Mouse (Mus musculus): ENCODE measurements around the gene Esd.
A peak's percentile ranks its signal among the peaks of the same experiment; 100 is the strongest.

The Esd gene

DNA sequence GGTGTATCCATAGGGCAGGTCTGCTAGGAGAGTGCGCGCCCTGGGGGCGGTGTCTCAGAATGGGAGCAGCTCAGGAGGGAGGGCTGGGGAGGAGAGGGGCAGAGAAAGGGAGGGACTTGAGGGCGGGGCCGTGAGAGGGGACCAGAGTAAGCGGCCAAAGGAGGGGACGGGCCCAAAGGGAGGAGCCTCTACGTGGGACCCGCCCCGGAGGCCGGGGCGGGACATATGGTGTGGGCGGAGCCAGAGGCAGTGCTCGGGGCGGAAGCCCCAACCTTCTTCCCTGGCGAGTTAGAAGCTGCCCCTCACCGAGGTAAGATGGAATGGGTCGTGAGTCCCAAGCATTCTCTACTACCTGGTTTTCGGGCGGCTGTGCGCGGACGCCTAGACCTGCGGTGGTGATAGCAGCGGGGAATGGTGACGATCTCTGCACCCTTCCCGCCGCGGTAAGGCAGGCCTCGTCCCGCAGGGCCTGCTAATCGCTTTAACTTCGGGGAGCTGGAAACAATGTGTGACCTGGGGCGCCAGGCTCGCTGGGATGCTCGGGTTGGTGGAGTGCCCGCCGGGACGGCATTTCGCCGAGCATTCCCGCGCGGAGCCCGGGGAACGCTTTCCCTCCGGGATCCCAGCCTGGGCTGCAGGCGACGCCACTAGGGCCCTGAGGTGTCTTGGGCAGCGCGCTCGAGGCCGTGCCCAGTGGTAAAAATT, at the start of gene Esd:
Esd (plus strand) TSS at position 219 of the 705 bp plus-strand sequence.
- DNase-seq (ENCODE audit: low spot score) = peak; percentile 93

DNA sequence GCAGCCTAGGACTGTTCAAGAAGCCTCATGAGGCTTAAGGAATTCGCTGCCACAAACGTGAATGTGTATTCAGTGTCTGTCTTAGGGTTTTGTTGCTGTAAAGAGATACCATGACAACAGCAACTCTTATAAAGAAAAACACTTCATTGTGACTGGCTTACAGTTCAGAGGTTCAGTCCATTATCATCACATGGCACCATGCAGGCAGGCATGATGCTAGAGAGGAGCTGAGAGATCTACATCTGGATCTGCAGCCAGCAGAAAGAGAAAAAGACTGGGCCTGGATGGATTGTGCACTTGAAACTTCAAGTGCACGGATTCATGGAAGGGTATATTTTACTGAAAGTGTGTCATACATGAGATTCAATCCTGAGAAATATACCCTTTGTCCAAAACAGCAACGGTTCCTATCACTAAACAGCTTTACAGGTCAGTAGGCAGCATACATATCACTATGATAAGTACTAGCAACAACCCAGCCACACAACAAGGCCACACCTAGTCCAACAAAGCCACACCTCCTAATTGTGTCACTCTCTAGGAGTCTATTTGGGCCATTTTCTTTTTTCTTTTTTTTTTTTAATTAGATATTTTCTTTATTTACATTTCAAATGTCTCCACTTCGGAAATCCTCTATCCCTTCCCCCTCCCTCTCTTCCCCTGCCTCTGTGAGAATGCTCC, 47.7 kb upstream of the Esd start:
- DNase-seq (ENCODE audit: low spot score) = no peak

DNA sequence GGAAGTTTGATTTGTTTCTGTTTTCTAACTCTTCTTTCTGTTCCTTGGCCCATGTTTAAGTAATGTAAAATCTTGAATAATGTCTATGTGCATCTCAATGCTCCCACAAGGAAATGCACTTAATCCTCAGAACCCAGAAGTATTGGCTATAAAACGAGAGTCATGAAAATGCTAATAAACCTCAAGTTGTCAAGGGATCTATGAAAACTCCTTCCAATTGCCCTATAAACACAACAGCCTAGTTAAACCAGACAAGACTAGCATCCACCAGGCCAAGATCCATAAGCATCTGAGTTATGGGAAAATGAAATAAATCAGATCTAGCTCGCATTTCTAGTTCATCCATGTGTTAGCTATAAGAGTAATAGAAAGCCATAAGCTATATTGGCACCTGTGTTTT, 40.1 kb upstream of the Esd start:
- DNase-seq (ENCODE audit: low spot score) = no peak

DNA sequence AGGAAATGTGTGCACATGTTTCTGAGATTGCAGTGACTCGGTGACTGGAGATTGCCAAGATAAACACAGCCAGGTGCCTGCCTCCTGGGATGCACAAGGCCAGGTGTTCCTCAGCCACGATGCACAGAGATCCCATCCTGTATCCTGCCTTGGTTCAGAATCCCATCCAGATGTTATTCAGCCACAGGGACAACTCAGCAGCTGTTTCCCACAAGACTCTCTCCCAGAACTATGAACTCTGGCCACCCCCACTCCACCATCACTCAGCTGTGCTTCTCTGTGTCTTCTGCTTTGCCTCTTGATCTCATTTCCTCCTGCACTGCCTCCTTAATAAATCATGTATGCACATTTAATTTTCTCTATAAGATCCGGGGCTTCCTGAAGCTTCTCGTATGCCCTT, 35.3 kb upstream of the Esd start:
- DNase-seq (ENCODE audit: low spot score) = no peak

DNA sequence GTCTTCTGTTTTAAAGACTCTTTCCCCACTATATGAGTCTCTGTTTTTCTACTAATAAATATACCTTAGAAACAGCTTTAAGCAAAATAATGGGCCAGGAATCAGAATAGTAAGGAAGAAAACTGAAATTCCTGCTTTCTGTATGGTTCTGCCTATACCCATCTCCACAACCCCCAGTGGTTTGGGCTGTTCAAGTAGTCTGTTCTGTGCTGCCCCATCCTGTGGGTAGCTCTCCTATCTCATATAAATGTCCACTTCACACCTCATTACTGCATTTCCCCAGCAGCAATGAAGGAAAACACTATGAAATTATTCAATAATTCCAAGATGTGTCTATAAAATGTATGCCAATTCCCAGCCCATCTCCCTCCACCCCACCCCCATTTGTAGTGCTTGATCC, 34.7 kb upstream of the Esd start:
- no peak for DNase-seq (ENCODE audit: low spot score)

DNA sequence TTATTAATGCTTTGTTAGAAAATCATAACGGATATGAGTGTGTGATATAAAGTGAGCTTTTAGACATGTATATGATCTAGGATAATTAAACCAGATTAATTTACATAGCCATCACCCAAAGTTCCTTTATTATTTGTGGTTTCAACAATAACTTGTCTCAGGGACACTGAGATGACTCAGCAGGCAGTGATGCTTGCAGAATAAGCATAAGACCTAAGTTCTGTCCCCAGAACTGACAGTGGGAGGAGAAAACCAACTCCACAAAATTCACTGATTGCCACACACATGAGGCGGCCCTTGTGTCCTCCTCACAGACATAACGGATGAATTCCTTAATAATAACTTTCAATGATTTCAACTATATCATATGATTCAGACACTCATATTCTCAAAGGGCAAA, 32.9 kb upstream of the Esd start:
- DNase-seq (ENCODE audit: low spot score) = no peak

DNA sequence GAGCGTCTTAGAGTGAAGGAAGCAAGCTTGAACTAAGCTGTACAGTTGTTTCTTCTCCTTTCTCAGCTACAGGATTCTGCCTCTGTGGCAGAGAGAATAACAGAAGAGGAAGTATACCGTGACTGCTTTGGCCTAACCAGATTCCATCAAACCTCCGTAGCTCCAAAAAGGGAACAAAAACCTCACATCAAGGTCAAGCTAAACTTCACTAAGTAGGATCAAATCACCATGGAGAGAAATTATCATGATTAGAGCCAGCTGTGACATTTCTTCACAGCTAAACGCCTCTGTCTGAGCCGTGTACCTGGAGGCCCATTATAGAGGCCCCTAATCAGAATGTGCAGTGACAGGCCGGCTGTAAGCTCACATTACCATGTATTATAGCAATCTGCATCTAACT, 28.2 kb upstream of the Esd start:
- DNase-seq (ENCODE audit: low spot score) = no peak

DNA sequence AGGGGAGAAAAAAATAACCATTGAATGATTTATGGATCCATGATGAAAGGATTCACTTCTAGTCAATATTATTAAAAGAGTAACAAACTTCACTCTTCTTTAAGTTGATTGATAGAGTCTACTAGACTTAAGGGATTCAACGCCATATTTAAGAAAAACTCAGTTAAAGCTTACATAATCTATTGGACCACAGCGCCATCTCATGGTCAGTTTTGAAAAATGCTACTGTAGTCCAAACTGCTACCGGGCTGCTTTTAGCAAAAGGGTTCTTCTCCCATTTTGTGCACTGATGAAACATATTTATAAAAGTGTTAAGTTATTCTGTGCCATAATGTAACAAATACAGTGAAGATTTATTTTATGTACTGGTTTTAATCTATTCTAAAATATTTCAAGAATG, 23.0 kb upstream of the Esd start:
- DNase-seq (ENCODE audit: low spot score) = peak; percentile 75

DNA sequence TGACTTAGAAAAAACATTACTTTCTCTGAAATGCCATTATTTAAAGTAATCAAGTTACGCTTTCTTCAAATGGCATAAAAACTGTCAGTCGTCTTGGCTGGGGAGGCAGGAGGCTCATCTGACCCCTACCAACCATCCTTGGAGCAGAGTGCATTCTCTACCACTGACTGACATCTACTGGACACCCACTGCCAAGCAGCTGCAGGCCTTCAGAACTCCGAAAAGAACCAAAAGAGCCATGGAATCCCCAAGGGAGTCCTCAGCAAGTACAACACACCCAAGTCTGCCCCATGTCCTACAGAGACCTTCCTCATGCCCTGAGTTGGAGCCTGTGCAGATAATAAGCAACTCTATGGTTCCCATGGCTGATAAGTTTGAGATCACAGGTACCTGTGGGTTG, 8.6 kb upstream of the Esd start:
- no peak for DNase-seq (ENCODE audit: low spot score)

DNA sequence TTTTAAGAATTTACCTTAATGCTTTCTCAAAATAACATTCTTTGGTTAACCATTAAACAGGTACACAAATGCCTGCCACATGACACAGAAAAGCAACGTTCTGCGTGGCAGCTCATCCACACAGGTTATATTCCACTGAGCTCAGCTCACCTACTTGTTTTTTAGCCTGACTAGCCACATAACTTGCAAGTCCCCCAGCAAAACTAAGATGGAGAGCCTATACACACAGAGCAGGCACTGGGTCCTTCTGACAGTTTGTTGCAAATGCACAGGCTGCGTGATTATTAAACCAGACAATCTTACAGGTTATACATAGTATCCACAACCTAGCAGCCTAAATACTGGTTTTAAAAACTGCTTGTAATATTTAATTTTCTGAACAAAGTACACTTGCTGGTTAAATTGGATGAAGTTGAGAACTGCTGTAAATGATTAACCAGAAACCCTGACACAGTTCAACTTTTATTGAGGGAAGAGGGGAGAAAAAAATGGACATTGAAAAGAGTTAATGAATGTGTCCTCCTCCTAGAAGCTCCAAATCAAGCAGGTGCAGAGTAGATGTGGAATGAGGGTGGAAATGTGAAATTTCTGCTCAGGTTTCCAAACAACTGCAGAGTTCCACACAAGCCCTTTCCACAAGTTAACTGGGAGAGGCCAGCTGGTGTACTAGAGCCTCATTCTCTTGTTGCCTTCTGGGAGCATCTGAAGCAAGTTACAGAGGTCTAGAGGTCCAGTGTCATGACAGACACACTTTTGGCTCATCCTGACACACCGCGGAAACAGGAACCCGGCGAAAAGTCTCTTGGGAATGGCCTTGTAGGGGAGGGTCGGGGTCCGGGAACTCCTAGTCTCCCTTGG, 647 bp upstream of the Esd start:
- DNase-seq (ENCODE audit: low spot score) = no peak

DNA sequence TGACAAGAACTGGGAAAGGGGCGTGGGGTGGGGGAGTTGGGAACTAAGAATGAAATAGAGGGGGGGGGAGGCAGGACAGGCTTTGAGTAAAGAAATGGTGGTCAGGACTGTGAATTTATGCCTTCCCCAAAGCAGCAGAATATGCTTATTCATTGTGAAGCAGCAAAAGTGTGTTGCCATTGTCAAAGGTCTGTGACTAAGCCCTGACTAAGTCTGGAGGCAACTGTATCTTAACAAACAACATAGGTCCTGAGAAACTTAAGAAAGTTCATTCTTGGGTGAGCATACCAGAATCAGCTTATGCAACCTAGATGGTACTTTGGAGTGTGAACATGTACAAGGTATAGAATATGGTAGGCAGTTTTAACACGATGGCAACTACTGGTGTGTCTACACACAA, 1.3 kb downstream of the Esd start:
- no peak for DNase-seq (ENCODE audit: low spot score)

DNA sequence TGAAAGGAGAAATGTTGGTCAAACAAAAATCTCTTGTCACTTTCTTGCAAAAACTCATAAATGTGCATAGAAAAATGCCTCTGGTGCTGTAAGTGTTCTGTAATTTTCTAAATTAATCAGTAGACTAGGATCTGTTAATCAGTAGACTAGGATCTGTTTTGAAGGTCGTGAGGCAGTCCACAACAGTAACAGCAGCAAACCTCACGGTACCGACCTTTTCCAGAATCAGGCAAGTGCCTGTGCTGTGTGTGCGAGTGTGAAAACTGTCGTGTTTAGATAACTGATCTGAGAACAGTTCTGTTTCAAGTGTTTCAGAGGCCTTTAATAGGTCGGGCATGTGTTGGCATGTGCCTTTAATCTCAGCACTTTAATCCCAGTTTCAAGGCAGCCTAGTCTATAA, 3.4 kb downstream of the Esd start:
- DNase-seq (ENCODE audit: low spot score) = no peak

DNA sequence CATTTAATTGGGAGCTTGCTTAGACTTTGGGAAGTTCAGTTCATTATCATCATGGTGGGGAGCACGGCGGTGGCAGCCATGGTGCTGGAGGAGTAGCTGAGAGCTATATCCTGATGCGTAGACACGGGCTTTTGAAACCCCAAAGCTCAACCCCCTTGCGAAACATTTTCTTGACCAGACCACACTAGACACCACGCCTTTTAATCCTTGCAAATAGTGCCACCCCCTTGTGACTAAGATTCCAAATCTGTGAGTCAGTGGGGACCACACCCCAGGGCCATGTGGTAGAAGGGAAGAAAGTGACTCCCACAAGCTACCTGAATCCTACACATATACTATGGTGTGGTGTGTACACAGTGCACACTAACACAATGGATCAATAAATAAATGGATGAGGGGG, 4.8 kb downstream of the Esd start:
- no peak for DNase-seq (ENCODE audit: low spot score)

DNA sequence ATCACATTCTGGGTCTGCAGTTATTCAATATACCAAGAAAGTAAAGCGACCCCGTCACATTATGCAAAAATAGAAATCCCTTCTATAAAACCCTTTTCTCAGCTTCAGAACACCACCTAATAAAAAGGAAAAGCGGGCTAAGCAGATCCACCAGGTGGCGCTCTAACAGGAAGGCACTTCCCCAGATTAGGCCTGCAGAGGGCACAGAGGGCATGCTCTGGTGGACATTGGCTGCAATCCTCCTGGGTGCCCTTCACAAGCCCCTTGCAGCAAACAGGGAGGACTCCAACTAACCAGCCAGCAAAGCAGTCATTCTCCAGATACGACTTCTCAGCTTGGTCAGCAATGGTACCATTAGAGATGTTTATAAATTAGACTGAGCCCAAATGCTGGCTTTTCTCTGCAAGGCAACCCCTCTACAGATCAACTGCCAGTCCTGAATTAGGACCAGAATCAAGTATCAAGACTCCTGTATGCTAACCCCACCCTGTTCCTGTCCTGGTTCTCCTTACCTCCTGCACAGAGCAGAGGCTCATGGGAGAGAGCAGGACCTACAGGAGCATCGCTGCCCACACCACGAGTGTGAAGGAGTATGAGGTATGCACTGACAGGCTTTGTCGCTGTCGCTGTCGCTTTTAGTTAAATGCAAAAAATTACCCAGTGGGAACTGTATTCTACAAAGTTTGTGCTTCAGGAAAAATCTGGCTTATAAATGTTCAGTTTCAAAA, 32.3 kb downstream of the Esd start:
- DNase-seq (ENCODE audit: low spot score) = peak; percentile 90

DNA sequence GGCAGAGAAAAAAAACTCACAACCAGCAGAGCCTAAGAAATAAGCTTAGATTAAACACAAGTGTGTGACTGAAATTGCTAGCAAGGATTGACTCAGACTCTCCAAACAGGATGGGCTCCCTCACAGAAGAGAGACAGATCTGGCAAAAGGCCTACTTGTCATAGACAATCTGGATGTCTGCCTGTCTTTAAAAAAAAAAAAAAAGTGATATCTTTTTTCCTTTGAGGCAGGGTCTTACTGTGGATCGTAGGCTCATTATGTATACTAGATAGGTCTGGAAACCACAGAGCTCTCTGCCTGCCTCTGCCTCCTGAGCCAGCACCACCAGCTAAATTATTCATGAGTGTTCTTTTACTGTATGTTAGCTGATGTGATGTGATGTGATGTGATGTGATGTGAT, 35.8 kb downstream of the Esd start:
- no peak for DNase-seq (ENCODE audit: low spot score)

DNA sequence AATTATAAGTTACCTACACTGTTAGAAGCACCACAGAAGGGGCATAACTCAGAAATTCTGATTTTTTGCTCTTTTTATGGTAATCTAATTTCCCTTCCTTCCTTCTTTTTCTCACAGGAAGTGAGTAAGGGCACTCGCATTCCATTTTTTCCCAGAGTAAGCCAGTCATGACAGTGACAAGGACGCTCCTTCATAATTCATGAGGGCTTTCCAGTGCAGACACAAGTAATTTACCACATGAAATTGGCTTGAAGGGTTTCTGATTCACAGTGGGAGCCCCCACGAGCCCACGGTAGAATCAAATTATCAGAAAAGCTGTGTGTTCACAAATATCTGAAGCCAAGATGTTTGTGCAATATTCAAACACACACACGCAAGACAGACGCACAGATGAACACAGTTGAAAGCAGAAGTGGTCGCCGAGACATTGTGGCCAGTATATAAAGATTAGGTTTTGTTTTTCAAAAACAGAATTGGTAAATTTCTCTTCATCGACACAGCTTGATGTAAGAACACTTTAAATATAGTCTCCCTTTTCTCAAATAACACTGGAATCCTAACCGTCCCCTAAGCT, 42.0 kb downstream of the Esd start:
- DNase-seq (ENCODE audit: low spot score) = peak; percentile 40

DNA sequence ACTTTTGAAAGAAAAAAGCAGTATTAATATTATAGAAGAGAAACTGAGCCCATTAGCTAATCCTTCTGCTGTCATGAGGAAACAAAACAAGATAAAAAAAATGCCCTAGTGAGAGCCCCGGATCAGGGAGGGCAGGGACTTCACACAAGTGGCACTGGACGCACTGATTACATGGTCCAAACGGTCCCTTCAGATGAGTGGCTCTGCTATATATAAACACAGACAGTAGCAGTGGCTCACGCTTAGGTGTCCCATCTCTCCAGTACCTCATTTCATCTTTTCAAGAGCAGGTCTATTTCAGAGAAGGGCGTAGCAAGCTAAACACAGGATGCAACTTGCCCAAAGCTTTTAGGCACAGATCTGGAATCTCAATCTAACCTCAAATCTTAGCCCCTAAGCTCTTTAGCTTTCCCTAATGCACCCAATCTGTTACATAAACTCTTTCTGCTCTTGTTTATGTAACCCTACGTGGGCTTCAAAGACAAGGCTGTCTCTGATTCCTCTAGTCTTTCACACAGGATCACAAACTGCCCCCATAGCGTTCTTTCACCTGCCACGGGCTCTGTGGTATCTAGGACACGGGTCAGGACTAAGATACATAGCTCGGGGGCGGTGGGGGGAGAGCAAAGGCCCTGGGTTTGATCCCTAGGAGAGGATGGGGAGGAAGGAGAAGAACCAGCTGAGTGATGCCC, 52.3 kb downstream of the Esd start:
- DNase-seq (ENCODE audit: low spot score) = no peak

DNA sequence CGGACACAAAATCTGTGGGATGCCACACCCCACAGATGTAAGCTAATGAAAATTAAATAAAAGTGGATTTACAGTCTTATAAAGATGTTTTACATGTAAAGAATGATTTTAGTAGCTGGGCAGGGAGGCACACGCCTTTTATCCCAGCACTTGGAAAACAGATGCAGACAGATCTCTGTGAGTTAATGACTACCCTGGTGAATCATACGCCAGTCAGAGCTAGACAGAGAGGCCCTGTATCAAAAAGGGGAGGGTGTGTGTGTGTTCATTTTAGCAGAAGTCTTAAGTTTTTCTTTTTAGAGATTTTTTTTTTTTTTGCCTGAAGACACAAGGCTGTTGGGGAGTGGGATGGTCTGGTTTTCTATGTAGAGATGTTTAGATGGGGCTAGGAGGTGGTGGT, 55.6 kb downstream of the Esd start:
- DNase-seq (ENCODE audit: low spot score) = no peak

DNA sequence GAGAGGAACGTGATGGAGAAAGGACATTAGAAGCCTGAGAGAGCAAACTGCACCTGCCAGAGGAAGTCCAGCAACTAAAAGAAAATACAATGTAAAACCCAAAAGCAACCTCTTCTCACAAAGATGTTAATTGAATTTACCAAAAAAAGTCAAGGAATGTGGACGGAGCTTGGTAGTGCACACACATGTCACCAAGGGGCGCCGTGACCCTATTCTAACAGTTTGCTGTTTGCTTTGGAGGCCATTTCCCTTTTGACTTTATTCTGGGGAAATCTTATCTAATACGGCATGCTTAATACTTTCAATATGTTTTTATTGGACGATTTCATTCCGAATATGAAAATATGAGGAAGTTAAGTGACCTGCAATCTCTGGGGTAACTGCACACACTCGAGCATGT, 56.7 kb downstream of the Esd start:
- DNase-seq (ENCODE audit: low spot score) = peak; percentile 16

DNA sequence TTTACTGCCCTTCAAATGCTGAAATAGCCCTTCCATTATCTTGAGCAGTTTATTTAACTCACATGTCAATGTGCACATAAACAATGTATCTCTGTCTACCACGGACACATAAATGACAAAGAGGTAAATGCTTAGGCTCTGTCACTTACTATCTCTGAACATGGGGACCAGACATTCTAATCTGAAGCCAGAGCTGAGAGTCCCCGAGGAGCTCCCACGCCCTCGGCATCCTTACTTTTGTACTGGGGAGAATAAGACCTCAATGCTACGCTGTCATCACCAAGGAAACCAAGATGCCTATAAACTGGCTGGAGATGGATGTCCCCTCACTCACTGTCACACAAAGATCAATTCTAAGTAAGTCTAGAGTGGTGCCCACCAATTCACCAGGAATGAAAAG, 58.4 kb downstream of the Esd start:
- DNase-seq (ENCODE audit: low spot score) = no peak

DNA sequence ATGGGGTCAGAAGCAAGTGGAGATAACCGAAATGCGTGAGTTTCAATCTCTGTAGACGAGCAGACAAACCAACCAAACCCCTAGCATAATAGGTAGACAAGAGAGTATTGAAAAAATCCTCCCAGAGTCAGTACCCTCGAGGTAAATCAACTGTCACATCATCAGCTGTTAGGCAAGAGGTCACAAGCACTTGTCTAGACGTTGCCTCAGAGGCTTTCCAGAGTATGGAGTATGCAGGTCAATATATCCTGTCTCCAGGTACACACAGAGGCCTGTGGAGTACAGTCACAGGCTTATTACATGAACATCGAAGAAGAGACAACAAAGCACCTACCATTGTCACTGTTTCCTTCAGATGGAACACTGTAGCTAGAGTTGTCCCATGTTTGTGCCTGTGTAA, 60.7 kb downstream of the Esd start:
- DNase-seq (ENCODE audit: low spot score) = no peak

DNA sequence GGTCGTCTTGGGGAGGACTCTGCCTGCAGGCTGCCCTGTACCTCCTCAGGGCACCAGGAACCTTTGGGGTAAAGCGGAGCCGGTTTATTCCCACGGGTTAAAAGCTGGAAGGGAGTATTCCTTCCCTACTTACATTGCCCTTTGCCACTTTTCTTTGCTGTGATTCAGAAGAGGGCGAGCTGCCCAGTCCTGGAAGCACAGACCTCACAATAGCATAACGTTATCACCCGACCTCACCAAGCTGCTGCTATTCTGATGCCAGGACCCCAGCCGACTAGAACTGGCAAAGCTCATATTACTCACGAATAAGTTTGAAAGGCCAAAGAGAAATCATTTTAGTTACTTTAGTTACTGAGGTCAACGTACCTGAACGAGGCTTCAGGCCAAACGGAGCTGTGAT, 62.8 kb downstream of the Esd start:
- no peak for DNase-seq (ENCODE audit: low spot score)
